Mouse (Mus musculus): ENCODE measurements around the gene Thada.

DNA sequence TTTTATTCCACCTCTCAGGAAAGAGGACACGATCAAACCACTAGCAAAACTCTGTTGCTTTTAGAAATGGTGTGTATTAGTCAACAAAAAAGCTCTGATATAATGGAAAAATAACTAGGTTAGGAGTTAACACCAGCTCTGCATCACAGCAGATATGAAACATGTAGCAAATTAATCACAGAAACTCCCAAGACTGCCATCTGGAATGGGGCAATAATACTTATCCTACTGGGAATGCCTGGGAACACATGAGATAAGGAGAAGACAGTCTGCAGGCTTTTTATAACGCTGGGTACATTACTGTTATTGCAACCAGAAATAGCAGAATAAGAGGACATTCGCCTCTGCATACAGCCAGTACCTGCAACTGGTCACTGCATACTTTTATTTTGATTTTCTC is 96.2 kb downstream of the Thada start:
- no peak for TF ChIP-seq CTCF (IDR thresholded peaks at IDR 0.05)
- no peak for TF ChIP-seq EP300 (IDR thresholded peaks at IDR 0.05)
